Comparison of ENCODE assay signal across 8 mouse cellular contexts in genomic region chr10:13982271-13982670, GRCm38 (mm10). TPM values are rescaled to one million over a fixed set of nuclear protein-coding genes. Genes with fewer than 3 reads are reported as not detected.
DNase-seq lines count a peak whose midpoint lies in the region; ATAC-seq lines count a peak whose summit lies in the region.

No protein-coding gene starts in this region.

- H3K27me3 ChIP-seq in megakaryocyte, embryonic 14.5 days (replicated peaks): no peaks in the 10 kb centered on the region
- H3K27me3 ChIP-seq in forebrain, embryonic 10.5 days (ENCODE audit: poor library complexity, severe bottlenecking): no peaks in the 10 kb centered on the region
- H3K27me3 ChIP-seq in limb, embryonic 12.5 days: no peaks in the 10 kb centered on the region
- H3K27me3 ChIP-seq in stomach, embryonic 14.5 days (ENCODE audit: control insufficient read depth, insufficient read depth, low read length): no peaks in the 10 kb centered on the region

- no peaks in the 10 kb centered on the region for H3K9me3 ChIP-seq in megakaryocyte, embryonic 14.5 days
- no peaks in the 10 kb centered on the region for H3K9me3 ChIP-seq in forebrain, embryonic 10.5 days
- no peaks in the 10 kb centered on the region for H3K9me3 ChIP-seq in limb, embryonic 12.5 days
- H3K9me3 ChIP-seq in stomach, embryonic 14.5 days (ENCODE audit: control insufficient read depth, low read depth, low read length): no peaks in the 10 kb centered on the region

- H3K27ac ChIP-seq in forebrain, embryonic 10.5 days: 0 out of 2 replicates have a peak overlapping the region, but pooled peaks have one; percentile 91
- H3K27ac ChIP-seq in limb, embryonic 12.5 days: no peak overlapping the region
- H3K27ac ChIP-seq in stomach, embryonic 14.5 days (ENCODE audit: low read length): 0 out of 2 replicates have a peak overlapping the region, but pooled peaks have one; percentile 87

- no peak overlapping the region for H3K9ac ChIP-seq in limb, embryonic 12.5 days (replicated peaks)
- H3K9ac ChIP-seq in stomach, embryonic 14.5 days (replicated peaks; ENCODE audit: low read depth, low read length): no peak overlapping the region

- peak overlapping the region; percentile 86; the same call in 1 of the 2 replicates for H3K4me2 ChIP-seq in limb, embryonic 12.5 days
- H3K4me2 ChIP-seq in stomach, embryonic 14.5 days (replicated peaks; ENCODE audit: low read depth, low read length): peak overlapping the region; percentile 77

- H3K36me3 ChIP-seq in megakaryocyte, embryonic 14.5 days (replicated peaks; ENCODE audit: low read length): no peaks in the 10 kb centered on the region
- no peaks in the 10 kb centered on the region for H3K36me3 ChIP-seq in forebrain, embryonic 10.5 days (replicated peaks)
- H3K36me3 ChIP-seq in limb, embryonic 12.5 days: no peaks in the 10 kb centered on the region
- H3K36me3 ChIP-seq in stomach, embryonic 14.5 days (ENCODE audit: control insufficient read depth, insufficient read depth, low read length): no peaks in the 10 kb centered on the region

- DNase-seq in forebrain, embryonic 10.5 days (ENCODE audit: extremely low spot score, low spot score): no peak
- no peak for DNase-seq in cerebellum, adult 8-10 months
- no peak for DNase-seq in urinary bladder, postnatal 36 days (ENCODE audit: low spot score in 2 of 2)
- no peak for DNase-seq in right cerebral cortex, postnatal 36 days (ENCODE audit: low spot score in 2 of 2)

- H3K4me1 ChIP-seq in megakaryocyte, embryonic 14.5 days: peaks cover 57% of the 10 kb centered on the region
- peaks cover 16% of the 10 kb centered on the region for H3K4me1 ChIP-seq in forebrain, embryonic 10.5 days
- peaks cover 6% of the 10 kb centered on the region; the same call in 1 of the 2 replicates for H3K4me1 ChIP-seq in limb, embryonic 12.5 days (replicated peaks)
- H3K4me1 ChIP-seq in stomach, embryonic 14.5 days (ENCODE audit: control insufficient read depth, insufficient read depth, low read length): peaks cover 11% of the 10 kb centered on the region

- H3K4me3 ChIP-seq in megakaryocyte, embryonic 14.5 days (replicated peaks): peak overlapping the region; percentile 87
- H3K4me3 ChIP-seq in forebrain, embryonic 10.5 days: peak overlapping the region; percentile 67
- peak overlapping the region; percentile 52; the same call in 1 of the 2 replicates for H3K4me3 ChIP-seq in limb, embryonic 12.5 days (replicated peaks)
- H3K4me3 ChIP-seq in stomach, embryonic 14.5 days (ENCODE audit: low read depth, low read length): peak overlapping the region; percentile 51; the same call in 1 of the 2 replicates

- ATAC-seq in megakaryocyte, adult 5-6 weeks (ENCODE audit: poor library complexity, severe bottlenecking): no peak
- ATAC-seq in limb, embryonic 12.5 days (ENCODE audit: insufficient number of reproducible peaks, insufficient read depth, low FRiP score, low TSS enrichment, low read depth): no peak
- ATAC-seq in stomach, embryonic 14.5 days (ENCODE audit: insufficient number of reproducible peaks, insufficient read depth, low FRiP score, low read depth): no peak

- 67% methylated on average over 6 of the region's 6 CpGs for WGBS in forebrain, embryonic 10.5 days
- 61% methylated on average over 6 of the region's 6 CpGs for WGBS in limb, embryonic 12.5 days
- WGBS in stomach, embryonic 14.5 days: 70% methylated on average over 6 of the region's 6 CpGs

RNA-seq across cellular contexts. Expression of gene Hivep2, which starts 16.4 kb away (rescaled TPM):
- 0.47 and 0.75 TPM in 2 replicates for polyA plus RNA-seq in megakaryocyte, embryonic 14.5 days (2012; ENCODE audit: insufficient read depth, low replicate concordance)
- 3.4 and 5.2 TPM in 2 replicates for total RNA-seq in megakaryocyte, adult 5-6 weeks (2015)
- total RNA-seq in megakaryocyte, adult 5-6 weeks (2017): 1.7 and 2.0 TPM in 2 replicates
- polyA plus RNA-seq in forebrain, embryonic 10.5 days (2016; fragmentation: Nextera tagmentation; extraction: Ambion mirVana): 1.0 TPM in 2 replicates
- polyA plus RNA-seq in limb, embryonic 12.5 days (2016; fragmentation: Nextera tagmentation; extraction: Ambion mirVana): 2.5 and 2.9 TPM in 2 replicates
- 10.6 and 11.5 TPM in 2 replicates for polyA plus RNA-seq in stomach, embryonic 14.5 days (2014; fragmentation: Nextera tagmentation; extraction: Ambion mirVana)
